Mouse (Mus musculus): ENCODE data around the gene Gm379.

Gene Gm379

DNA sequence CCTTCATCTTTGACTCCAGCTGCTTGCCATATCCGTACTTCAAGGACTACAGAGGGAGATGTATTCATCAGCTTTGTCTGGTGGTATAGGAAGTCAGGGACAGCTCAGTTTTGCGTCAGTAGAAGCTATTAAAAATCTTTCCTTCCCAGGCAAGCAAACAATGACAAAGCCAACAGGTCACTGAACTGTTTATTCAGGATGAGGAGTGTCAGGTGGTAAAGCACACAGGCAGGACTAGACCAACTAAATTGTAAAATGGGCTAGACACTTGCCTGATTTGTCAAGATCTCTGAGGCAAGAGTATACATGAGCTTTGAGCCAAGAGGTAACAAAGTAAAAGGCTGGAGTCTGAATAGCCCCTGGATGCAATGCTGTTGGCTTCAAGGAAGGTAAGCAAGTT lies at the start of gene Gm379:
Gene Gm379, minus strand, starts transcription at position 7 of the 400 bp plus-strand sequence.
- DNase-seq: no peak

GRCm38 (mm10) chrX:108704312-108704711 lies 39.6 kb upstream of the Gm379 start:
- no peak for DNase-seq

- no peak for DNase-seq
Observed at GRCm38 (mm10) chrX:108668868-108669267, 4.2 kb upstream of the Gm379 start.

GRCm38 (mm10) chrX:108621991-108622390 lies 42.7 kb downstream of the Gm379 start:
- no peak for DNase-seq

GRCm38 (mm10) chrX:108620886-108621285 lies 43.8 kb downstream of the Gm379 start:
- no peak for DNase-seq
